Mouse (Mus musculus) thymus, adult 18-20 months (tissue): ENCODE measurements around the gene Coasy.
A peak's percentile ranks its signal among the peaks of the same experiment; 100 is the strongest.
"Not testable (repeated sequence)": the region's sequence is repeated elsewhere in the genome, so short reads cannot be mapped to it uniquely, and the experiment has no call there.

Source experiments
- DNase-seq, 2 experiments: peaks; one replicate each; pipeline ENCODE4 v3.0.0; 2022; ENCODE audit warnings: mixed read lengths in 2 of 2

The Coasy gene

GRCm38 (mm10) chr11:101089931-101090330 lies 7.6 kb downstream of the Coasy start:
- DNase-seq: no peak

DNA sequence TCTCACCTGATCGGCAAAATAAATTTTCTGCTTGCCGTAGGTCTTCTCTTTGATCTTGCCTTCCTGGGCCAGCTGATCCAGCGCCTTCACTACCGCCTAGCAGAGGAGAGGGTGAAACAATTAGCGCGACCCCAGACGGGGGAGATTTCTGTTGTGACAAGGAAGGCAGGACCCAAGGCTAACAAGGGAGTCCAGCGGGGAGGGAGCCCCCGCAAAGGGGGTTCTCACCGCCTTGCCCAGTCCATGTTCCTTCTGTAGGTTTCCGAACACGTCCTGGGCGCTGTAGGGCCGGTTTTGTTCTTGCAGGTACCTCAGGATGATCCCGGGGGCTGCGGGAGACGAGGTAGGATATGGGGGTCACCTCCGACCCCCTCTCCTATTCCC lies 12.6 kb downstream of the Coasy start:
- DNase-seq: no peak

- peak; percentile 84 to 90 for DNase-seq
Observed at GRCm38 (mm10) chr11:101095314-101096024, 13.1 kb downstream of the Coasy start, which contains the start of gene Psmc3ip. TSS of gene Psmc3ip (minus strand) at chr11:101095436.

GRCm38 (mm10) chr11:101098231-101098630 lies 15.9 kb downstream of the Coasy start:
- no peak for DNase-seq

DNA sequence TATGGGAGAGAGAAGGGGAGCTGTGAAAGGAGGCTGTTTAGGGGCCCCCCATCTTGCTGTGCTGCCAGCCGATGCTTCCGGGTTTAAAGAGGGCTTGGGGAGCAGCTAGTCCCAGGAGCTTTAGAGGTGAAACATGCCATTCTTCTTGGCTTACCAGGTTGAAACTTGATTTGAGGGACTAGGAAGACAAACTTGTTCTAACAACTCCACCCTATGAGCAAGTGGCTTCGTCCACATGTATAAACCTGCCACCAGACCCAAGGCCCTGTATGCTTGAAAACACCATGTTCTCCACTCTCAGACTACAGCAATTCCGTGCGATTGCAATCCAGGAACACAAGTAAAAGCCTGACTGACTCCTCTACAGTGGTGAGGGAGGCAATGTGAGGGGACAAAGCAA lies 20.6 kb downstream of the Coasy start:
- no peak for DNase-seq

GRCm38 (mm10) chr11:101109351-101109750 lies 27.0 kb downstream of the Coasy start:
- no peak for DNase-seq

GRCm38 (mm10) chr11:101110708-101111107 lies 28.3 kb downstream of the Coasy start:
- DNase-seq: no peak

DNA sequence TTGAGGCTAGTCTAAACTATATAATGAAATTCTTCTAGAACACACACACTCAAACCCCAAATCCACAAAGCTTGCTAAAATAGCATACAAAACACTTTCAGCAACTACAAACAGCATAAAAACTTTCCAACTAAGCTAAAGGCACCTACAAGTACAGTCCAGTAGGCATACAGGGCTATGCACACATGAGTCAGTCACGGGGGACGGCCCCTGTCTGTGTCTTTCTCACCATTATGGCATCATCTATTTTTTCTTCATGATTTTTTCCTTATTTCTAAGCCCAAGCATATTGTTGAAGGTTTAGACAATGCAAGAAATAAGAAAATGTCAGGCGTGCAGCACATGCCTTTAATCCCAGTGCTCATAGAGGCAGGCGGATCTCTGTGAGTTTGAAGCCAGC lies 28.8 kb downstream of the Coasy start:
- DNase-seq: no peak

DNA sequence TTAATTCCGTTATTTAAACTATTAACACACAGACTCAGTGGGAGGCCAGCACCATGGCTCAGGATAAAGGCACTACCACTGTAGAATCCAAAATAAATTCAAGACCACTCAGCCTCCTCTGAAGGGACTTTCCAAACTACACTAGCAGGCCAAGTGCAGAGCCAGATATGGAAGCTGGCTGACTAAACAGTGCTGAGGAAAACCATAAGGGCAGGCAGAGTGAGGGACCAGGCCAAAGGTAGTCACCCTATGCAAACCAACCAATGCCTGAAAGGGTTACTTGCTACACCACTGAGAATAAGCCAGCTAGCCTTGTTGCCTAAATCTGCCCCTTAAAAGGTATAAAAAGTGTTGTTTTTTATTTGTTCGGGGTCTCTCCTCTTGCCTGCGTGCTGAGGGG lies 29.8 kb downstream of the Coasy start:
- no peak for DNase-seq

- DNase-seq: no peak
Observed at GRCm38 (mm10) chr11:101115564-101115963, 33.2 kb downstream of the Coasy start.

DNA sequence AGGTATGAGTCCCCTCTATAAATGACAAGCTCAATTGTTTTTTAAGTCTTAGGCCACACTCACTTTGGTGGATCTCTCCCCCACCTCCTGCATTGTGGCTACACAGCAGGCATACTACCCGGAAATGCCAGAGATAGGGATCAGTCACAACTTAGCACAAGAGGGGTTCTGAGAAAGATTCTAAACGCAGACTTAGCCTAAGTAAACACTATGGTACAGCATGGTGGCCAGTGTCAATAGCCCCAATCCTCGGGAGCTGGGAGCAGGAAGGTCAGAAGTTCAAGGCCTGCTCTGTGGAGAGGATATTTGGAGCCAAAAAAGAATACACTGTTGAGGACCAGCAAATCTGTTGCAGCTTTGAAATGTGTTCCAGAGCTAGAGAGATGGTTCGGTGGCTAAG lies 35.7 kb downstream of the Coasy start:
- no peak for DNase-seq

DNA sequence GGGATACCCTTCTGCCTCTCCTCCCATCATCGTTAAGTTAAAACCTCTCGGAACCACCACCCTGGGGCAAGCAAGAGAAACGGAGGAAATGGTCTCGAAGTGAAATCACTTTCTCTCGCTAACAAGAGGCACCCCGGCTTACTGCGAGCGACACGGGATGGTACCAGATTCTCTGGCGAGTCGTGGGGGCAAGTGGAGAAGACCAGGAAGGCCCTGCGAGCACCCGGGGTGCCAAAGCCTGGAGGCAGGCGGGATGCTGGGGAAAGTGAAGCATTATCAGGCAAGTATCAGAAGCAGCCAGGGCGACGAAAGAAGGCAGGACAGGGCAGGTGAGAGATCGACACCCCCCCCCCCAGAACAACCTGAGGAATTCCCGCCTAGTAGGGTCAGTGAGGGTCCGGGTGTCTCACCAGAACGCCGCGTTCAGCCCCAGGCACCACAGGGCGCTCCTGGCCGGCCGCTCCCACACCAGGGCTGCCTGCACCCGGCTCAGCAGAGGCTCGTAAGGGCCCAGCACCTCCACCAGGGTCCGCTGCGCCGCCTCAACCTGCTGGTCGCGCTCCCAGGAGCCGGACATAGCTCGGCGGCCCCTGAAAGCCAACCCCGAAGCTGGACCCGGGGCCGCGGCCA lies 36.9 kb downstream of the Coasy start:
- DNase-seq: peak in 1 of 2 experiments; percentile 20

GRCm38 (mm10) chr11:101119761-101120544 lies 37.6 kb downstream of the Coasy start, which contains the start of the genes Retreg3 and Tubg1:
TSS of gene Retreg3 (minus strand) at chr11:101119893.
TSS of gene Tubg1 (plus strand) at chr11:101119938.
- peak; percentile 98 for DNase-seq

DNA sequence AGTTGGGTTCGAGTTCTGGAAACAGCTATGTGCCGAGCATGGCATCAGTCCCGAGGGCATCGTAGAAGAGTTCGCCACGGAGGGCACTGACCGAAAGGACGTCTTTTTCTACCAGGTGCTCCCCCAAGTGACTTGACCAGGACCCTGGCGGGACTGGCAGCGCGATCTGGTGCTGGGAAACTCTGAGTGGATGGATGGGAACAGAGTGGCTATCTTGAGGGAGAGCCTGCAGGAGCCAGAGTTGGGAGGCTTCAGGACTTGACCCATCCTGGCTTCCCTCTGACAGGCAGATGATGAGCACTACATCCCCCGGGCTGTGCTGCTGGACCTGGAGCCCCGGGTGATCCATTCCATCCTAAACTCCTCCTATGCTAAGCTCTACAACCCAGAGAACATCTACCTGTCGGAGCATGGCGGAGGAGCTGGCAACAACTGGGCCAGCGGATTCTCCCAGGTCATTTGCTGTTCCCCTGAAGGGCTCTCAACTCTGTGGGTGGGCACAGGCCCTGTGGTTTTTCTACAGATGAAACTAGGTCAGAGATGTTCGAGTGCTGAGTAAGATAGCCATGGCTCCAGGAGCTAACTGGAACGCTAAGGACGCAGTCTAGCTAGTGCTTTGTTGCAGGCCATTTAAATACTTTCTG lies 38.3 kb downstream of the Coasy start:
- DNase-seq: no peak

- not testable (repeated sequence) for DNase-seq
Observed at GRCm38 (mm10) chr11:101124494-101124893, 42.1 kb downstream of the Coasy start.

DNA sequence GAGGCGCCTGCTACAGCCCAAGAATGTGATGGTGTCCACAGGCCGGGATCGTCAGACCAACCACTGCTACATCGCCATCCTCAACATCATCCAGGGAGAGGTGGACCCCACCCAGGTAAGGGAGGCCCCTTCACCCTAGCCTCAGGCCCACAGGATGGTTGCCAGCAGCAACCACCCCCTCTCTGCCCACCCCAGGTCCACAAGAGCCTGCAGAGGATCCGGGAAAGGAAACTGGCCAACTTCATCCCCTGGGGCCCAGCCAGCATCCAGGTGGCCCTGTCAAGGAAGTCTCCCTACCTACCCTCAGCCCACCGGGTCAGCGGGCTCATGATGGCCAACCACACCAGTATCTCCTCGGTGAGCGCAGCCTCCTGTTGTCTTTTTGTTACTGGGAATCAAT lies 42.6 kb downstream of the Coasy start:
- not testable (repeated sequence) for DNase-seq

DNA sequence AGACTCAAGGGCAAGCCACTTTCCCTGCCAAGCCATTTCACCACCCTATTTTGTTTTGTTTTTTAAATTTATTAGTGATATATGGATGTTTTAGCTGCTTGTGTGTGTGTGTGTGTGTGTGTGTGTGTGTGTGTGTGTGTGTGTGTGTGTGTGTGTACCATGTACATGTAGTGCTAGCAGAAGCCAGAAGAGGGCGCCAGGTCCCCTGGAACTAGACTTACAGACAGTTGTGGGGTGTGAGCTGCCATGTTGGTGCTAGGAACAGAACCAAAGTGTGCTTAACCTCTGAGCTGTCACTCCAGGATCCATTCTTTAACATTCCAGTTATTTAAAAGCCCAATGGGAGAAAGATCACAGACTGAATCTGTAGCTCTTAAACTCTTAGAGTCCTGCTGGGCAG lies 44.7 kb downstream of the Coasy start:
- no peak for DNase-seq

GRCm38 (mm10) chr11:101128996-101129577 lies 46.7 kb downstream of the Coasy start:
- no peak for DNase-seq

- DNase-seq: no peak
Observed at GRCm38 (mm10) chr11:101130056-101130756, 47.8 kb downstream of the Coasy start.

DNA sequence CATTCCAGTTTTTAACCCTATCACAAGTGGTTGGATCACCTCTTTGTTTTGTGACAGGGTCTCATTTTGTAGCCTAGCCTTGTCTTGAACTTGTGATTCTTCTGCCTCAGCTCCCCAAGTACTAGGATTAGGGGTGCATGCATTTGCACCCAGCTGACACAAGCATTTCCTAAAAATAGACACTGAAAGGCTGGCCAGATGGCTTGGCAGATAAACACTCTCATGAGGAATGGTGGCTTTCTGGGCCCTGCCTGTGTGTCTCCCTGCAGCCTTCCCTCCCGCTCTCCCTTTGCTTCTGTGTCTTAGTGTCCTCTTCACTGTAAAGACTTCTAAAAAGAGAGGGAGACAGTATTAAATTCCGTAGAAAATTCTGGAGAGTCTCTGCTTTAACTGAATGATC lies 48.8 kb downstream of the Coasy start:
- no peak for DNase-seq

DNA sequence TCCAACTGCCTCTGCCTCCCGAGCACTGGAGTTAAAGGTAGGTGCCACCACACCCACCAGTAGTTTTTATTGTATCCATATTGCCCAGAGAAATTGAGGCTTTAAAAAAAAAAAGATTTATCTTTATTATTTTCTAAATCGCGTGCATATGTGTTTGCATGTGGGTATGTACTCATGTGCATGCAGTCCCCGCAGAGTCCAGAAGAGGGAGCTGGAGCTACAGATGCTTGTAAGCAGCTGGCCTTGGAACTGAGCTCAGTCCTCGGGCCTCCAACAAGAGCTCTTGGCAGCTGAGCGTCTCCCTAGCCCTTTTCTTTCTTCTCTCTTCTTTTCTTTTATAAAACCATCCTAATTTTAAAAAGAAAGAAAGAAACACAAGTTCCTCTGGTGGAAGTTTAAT lies 49.3 kb downstream of the Coasy start:
- DNase-seq: no peak

DNA sequence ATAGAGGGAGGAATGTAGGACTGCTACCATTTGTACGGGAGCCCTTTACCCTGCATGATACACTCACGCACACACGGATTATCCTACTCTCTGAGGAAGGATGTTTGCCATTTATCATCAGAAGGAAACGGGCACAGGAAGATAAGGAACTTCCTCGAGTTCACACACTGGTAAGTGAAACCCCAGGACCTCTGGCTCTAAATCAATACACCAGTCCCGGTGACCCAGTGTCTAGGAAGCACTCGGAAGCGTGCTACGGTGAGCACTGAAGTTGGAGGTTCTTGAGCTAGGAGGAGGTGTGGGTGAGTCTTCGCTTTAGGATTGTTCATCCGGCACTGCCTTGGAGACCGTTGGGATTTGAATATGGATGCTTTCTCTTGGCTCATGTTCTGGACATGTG lies 50.7 kb downstream of the Coasy start:
- DNase-seq: no peak
